Mouse (Mus musculus): ENCODE results near the gene Tecpr2. TPM values are rescaled to one million over a fixed set of nuclear protein-coding genes. Genes with fewer than 3 reads are reported as not detected.

Gene Tecpr2
- total and polyA plus RNA-seq, 3 experiments, result 2.8 to 7.5 (median 3.1) TPM

DNA sequence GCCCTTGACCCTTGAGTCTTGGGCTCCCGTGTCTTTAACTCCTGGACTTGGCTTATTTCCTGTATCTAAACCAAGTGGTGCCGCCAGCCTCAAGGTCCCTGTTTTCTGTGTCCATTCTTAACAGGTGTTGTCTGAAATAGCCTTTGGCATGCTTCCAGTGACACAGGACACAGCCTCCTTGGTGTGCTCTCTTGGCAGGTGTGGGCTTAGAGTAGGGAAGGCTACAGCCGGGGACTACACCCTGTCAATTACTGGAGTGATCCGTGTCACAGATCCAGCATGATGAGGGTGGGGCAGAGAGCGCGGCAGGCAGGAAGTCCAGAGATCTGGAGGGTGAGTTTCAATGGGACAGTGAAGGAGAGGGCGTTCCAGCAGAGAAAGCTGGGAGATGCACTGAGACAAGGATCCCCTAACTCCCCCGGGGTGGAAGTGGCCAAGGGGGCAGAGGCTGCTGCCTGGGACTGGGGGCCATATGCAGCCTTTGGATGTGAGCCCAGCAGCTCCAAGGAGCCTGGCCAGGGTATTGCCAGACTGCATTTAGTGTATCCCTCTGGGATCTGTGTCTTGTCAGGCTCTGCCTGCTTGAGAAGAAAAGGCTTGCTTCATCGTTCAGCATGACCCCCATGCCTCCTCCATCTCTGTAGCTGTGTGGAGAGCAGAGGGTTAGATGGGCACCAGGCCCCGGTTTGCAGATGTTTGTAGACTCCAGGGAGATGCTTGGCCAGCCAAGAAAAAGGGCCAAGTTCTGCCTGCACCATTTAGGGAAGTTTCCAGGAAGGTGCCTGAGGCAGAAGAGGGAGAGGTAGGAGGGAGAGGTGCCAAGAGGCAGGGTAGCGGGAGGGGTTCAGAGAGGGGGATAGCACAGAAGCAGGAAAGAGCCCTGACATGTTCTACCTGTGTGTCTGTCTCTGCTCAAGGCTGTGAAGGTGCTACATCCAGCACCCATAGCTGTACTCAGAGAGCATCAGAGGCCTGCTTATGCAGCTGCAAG is 119.7 kb downstream of the Tecpr2 start:
- H3K4me2 ChIP-seq (ENCODE audit: insufficient read depth, low read depth, poor library complexity, severe bottlenecking), result no peak overlapping the region
- no peak overlapping the region for H3K9ac ChIP-seq (ENCODE audit: insufficient read depth, low read depth)
- H3K9me3 ChIP-seq (replicated peaks; ENCODE audit: low read length), result peaks cover 11% of the 10 kb centered on the region
- no peaks in the 10 kb centered on the region for H3K79me2 ChIP-seq (replicated peaks; ENCODE audit: control insufficient read depth, extremely low read depth, insufficient read depth, poor library complexity, severe bottlenecking)
- peaks cover 6 to 9% of the 10 kb centered on the region in 2 experiments; a peak in 2 of 4 replicates for H3K4me1 ChIP-seq (ENCODE audit: control insufficient read depth in 1 of 2, insufficient read depth in 2 of 2)
- dilution Hi-C loops (cut with MboI; ENCODE audit: extremely low pct_ligation_motif_present, extremely low pct_unique_long_range_greater_than_20kb, low sequenced_read_pairs) (no loop called here), in situ Hi-C loops (cut with MboI; ENCODE audit: low pct_ligation_motif_present, low pct_unique_long_range_greater_than_20kb, low sequenced_read_pairs) (no loop called here)
- H3K36me3 ChIP-seq (replicated peaks in 1 of 2; ENCODE audit: control insufficient read depth in 1 of 2, insufficient read depth in 1 of 2, low read length in 1 of 2), result no peaks in the 10 kb centered on the region
- no peak for DNase-seq (ENCODE audit: extremely low read depth)
- H3K4me3 ChIP-seq (replicated peaks in 1 of 3; ENCODE audit: low read depth in 2 of 3, low read length in 2 of 3, poor library complexity in 1 of 3), result no peak overlapping the region
- no peak overlapping the region for H3K27ac ChIP-seq (ENCODE audit: insufficient read depth, low read depth)
- TF ChIP-seq POLR2A (IDR thresholded peaks at IDR 0.05; ENCODE audit: low read depth, low read length), result no peak
- TF ChIP-seq ELF1 (IDR thresholded peaks at IDR 0.05; ENCODE audit: low read depth, low read length), result no peak
- TF ChIP-seq IRF4 (IDR thresholded peaks at IDR 0.05; ENCODE audit: low read depth, low read length), result no peak
- TF ChIP-seq NRF1 (IDR thresholded peaks at IDR 0.05; ENCODE audit: low read depth, low read length), result no peak
- no peak for TF ChIP-seq JUND (conservative IDR thresholded peaks at IDR 0.05; ENCODE audit: low read depth, low read length)
- TF ChIP-seq ZMIZ1 (IDR thresholded peaks at IDR 0.05; ENCODE audit: low read depth, low read length), result no peak
- TF ChIP-seq USF1 (IDR thresholded peaks at IDR 0.05; ENCODE audit: low read depth, low read length), result no peak
- TF ChIP-seq PAX5 (IDR thresholded peaks at IDR 0.05; ENCODE audit: low read length), result no peak
- no peak for TF ChIP-seq UBTF (IDR thresholded peaks at IDR 0.05; ENCODE audit: low read depth, low read length)
- no peak for TF ChIP-seq NELFE (IDR thresholded peaks at IDR 0.05; ENCODE audit: low read depth, low read length)
- no peak for TF ChIP-seq TBP (conservative IDR thresholded peaks at IDR 0.05; ENCODE audit: low read depth, low read length)
- TF ChIP-seq MAX (IDR thresholded peaks at IDR 0.05; ENCODE audit: low read length), result no peak
- TF ChIP-seq MXI1 (IDR thresholded peaks at IDR 0.05; ENCODE audit: low read depth, low read length), result no peak
- no peak for TF ChIP-seq TCF12 (IDR thresholded peaks at IDR 0.05; ENCODE audit: low read depth, low read length)
- no peak for TF ChIP-seq BHLHE40 (IDR thresholded peaks at IDR 0.05; ENCODE audit: low read depth, low read length)
- TF ChIP-seq E2F4 (IDR thresholded peaks at IDR 0.05; ENCODE audit: insufficient replicate concordance, low read depth, low read length), result no peak
- no peak for TF ChIP-seq USF2 (conservative IDR thresholded peaks at IDR 0.05; ENCODE audit: low read depth, low read length)
- TF ChIP-seq ZNF384 (IDR thresholded peaks at IDR 0.05; ENCODE audit: low read depth, low read length), result no peak
- no peak for TF ChIP-seq MAZ (IDR thresholded peaks at IDR 0.05; ENCODE audit: low read depth, low read length)
- TF ChIP-seq JUN (IDR thresholded peaks at IDR 0.05; ENCODE audit: insufficient read depth, low read depth, low read length), result no peak
- H3K27me3 ChIP-seq (replicated peaks), result no peaks in the 10 kb centered on the region

Measured in CH12.LX (cell line).